Mouse (Mus musculus) B cell, adult 67 days (primary cell): ENCODE measurements around the gene Atp5b. TPM values are rescaled to one million over a fixed set of nuclear protein-coding genes. Genes with fewer than 3 reads are reported as not detected.

ENCODE experiments used
- total RNA-seq, 2 experiments: library from RNA; stranded (reverse); gene quantifications; 4 replicates each; pipeline ENCODE4 v1.2.4; 2023

Atp5b gene
- total RNA-seq, result 100 to 1,000 TPM; 583 to 605 TPM

DNA sequence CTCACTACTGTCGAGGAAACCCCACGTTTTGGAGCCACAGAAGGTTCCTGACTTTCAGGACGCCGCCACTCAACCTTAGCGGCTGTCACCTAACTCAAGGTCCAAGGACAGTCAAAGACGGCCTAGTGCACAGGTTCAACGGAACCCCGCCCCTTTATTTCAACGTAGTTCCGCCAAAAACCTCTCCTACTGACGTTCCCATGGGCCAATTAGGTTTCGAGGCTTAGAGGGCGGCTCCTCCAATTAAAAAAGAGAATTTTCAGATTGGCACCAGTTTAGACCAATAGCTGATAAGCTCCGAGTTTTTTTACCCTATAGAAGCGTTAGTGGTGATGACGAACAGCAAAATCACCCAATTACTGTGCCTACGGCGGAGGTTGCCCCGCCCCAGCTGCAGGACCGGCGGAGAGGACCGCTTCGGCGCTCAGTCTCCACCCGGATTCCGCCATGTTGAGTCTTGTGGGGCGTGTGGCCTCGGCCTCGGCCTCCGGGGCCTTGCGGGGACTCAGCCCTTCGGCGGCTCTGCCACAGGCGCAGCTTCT is at the start of gene Atp5b:
Gene Atp5b (plus strand): TSS at position 394 of the 542 bp plus-strand sequence.

DNA sequence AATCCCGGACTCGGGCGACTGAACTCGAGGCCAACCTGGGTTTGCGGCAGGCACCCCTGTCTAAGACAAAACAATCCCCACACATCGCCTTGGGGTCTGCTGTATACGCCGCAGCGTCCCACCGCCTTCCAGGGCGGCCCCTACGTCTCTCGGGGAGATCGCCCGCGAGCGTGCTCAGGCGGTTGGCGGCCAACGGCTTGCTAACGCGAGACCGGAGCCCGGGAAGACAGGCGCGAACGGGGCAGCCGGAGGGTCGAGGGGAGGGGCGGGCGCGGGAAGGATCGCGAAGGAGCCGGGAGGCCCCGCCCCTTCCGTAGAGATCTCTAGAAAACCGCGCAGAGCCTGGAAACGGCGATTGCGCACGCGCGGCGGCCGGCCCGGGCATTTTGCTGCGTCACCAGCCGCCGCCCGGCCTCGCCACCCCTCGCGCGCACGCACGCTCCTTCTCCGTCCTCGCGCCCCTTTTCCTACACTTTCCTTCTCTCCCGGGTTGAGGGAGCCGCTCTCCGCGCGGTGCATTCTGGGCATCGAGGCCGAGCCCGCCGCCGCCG is 24.4 kb upstream of the Atp5b start, which contains the start of gene Ptges3:
Gene Ptges3 (plus strand): TSS at position 354 of the 551 bp plus-strand sequence.

GRCm38 (mm10) chr10:128091564-128092505 is 8.8 kb downstream of the Atp5b start, which contains the start of gene Baz2a:
Gene Baz2a, plus strand, starts transcription at chr10:128091577.

Other genes starting within 250 kb of the Atp5b start
- not detected for gene Rdh19, start 233.3 kb upstream of the Atp5b start, total RNA-seq
- not detected for gene Rdh16f2, start 216.8 kb upstream of the Atp5b start, total RNA-seq
- not detected for gene Rdh7, start 194.5 kb upstream of the Atp5b start, total RNA-seq
- gene Sdr9c7, start 184.8 kb upstream of the Atp5b start, total RNA-seq, result not detected
- not detected for gene Hsd17b6, start 75.7 kb upstream of the Atp5b start, total RNA-seq
- 10 to 100 TPM; 12.3 to 16.8 TPM for gene Prim1, start 68.1 kb upstream of the Atp5b start, total RNA-seq
- gene Naca, start 47.7 kb upstream of the Atp5b start, total RNA-seq, result 100 to 1,000 TPM; 586 to 608 TPM
- gene Ptges3, start 24.3 kb upstream of the Atp5b start, total RNA-seq, result 100 to 1,000 TPM; 109 to 146 TPM
- 100 to 1,000 TPM; 140 to 143 TPM for gene Baz2a, start 8.3 kb downstream of the Atp5b start, total RNA-seq
- 10 to 100 TPM; 47.0 to 55.3 TPM for gene Rbms2, start 97.0 kb downstream of the Atp5b start, total RNA-seq
- not detected for gene Gls2, start 111.2 kb downstream of the Atp5b start, total RNA-seq
- gene Spryd4, start 128.5 kb downstream of the Atp5b start, total RNA-seq, result 10 to 100 TPM; 13.7 to 14.4 TPM
- not detected for gene Mip, start 142.6 kb downstream of the Atp5b start, total RNA-seq
- gene Timeless, start 148.8 kb downstream of the Atp5b start, total RNA-seq, result 10 to 100 TPM; 16.6 to 21.5 TPM
- gene Apon, start 170.8 kb downstream of the Atp5b start, total RNA-seq, result under 1 TPM in 1 of 2 experiments, not detected in 1; 0.38 TPM
- 1 to 10 TPM in 1 of 2 experiments, under 1 TPM in 1; 0.89 to 1.5 TPM for gene Apof, start 185.4 kb downstream of the Atp5b start, total RNA-seq
- 100 to 1,000 TPM; 136 to 139 TPM for gene Stat2, start 187.3 kb downstream of the Atp5b start, total RNA-seq
- gene Il23a, start 215.5 kb downstream of the Atp5b start, total RNA-seq, result not detected
- 10 to 100 TPM; 64.1 to 67.9 TPM for gene Pan2, start 220.1 kb downstream of the Atp5b start, total RNA-seq
- gene Cnpy2, start 239.2 kb downstream of the Atp5b start, total RNA-seq, result 10 to 100 TPM; 26.6 to 30.1 TPM